Mouse (Mus musculus) thymus, postnatal 36 days (tissue): Measurements from ENCODE around the gene Srf.

Experiments used
- DNase-seq, 2 experiments: peaks; one replicate each; pipeline ENCODE4 v3.0.0; 2022; ENCODE audit warnings: mixed read lengths in 2 of 2

Srf gene

GRCm38 (mm10) chr17:46513329-46513728 lies 42.6 kb downstream of the Srf start:
- no peak for DNase-seq

GRCm38 (mm10) chr17:46511059-46511710 lies 44.8 kb downstream of the Srf start:
- no peak for DNase-seq

- DNase-seq = no peak
These were observed 50.4 kb downstream of the Srf start for GRCm38 (mm10) chr17:46505617-46506016.

GRCm38 (mm10) chr17:46503847-46504638 lies 51.9 kb downstream of the Srf start:
- no peak for DNase-seq

- DNase-seq = no peak
These were observed 53.2 kb downstream of the Srf start for GRCm38 (mm10) chr17:46502775-46503174.
